Mouse (Mus musculus): ENCODE results near the gene Bend3. TPM values are rescaled to one million over a fixed set of nuclear protein-coding genes. Genes with fewer than 3 reads are reported as not detected.

Bend3 gene
- polyA plus RNA-seq, 1 experiment from 2014 or later, result 7.4 TPM

- ATAC-seq (replicated peaks; ENCODE audit: low FRiP score), result no peak
- Histone ChIP-seq H3K4me1 (peaks cover 50% of the 10 kb centered on the region), H3K27me3 (no peaks in the 10 kb centered on the region), H3K27ac (no peak overlapping the region), H3K4me3 (replicated peaks) (no peak overlapping the region), H3K9me3 (replicated peaks) (no peaks in the 10 kb centered on the region), H3K36me3 (no peaks in the 10 kb centered on the region), H3K4me2 (no peak overlapping the region), H3K9ac (no peak overlapping the region)
- 93% methylated on average over 5 of the region's 5 CpGs for WGBS
Observed at GRCm38 (mm10) chr10:43482021-43482420, 3.4 kb downstream of the Bend3 start.

GRCm38 (mm10) chr10:43483426-43483995, 4.9 kb downstream of the Bend3 start:
- Histone ChIP-seq H3K9ac (no peak overlapping the region), H3K4me2 (peak overlapping the region; percentile 24; the same call in 1 of the 2 replicates), H3K9me3 (replicated peaks) (no peaks in the 10 kb centered on the region), H3K27ac (peak overlapping the region; percentile 76), H3K4me1 (peaks cover 54% of the 10 kb centered on the region), H3K4me3 (replicated peaks) (no peak overlapping the region), H3K36me3 (no peaks in the 10 kb centered on the region), H3K27me3 (no peaks in the 10 kb centered on the region)
- WGBS, result 31% methylated on average over 9 of the region's 9 CpGs
- no peak for ATAC-seq (replicated peaks; ENCODE audit: low FRiP score)

GRCm38 (mm10) chr10:43485751-43486268, 7.2 kb downstream of the Bend3 start:
- Histone ChIP-seq H3K9ac (no peak overlapping the region), H3K27ac (no peak overlapping the region), H3K36me3 (no peaks in the 10 kb centered on the region), H3K4me1 (peaks cover 64% of the 10 kb centered on the region), H3K27me3 (no peaks in the 10 kb centered on the region), H3K9me3 (replicated peaks) (no peaks in the 10 kb centered on the region), H3K4me3 (replicated peaks) (no peak overlapping the region), H3K4me2 (no peak overlapping the region)
- ATAC-seq (replicated peaks; ENCODE audit: low FRiP score), result no peak
- WGBS, result 72% methylated on average over 6 of the region's 6 CpGs

- ATAC-seq (replicated peaks; ENCODE audit: low FRiP score), result no peak
- H3K27me3 ChIP-seq, result no peaks in the 10 kb centered on the region
- 0 out of 2 replicates have a peak overlapping the region, but pooled peaks have one; percentile 37 for H3K27ac ChIP-seq
- 56% methylated on average over 3 of the region's 3 CpGs for WGBS
- H3K4me1 ChIP-seq, result peaks cover 49% of the 10 kb centered on the region
- H3K9me3 ChIP-seq (replicated peaks), result no peaks in the 10 kb centered on the region
- H3K4me2 ChIP-seq, result no peak overlapping the region
- H3K4me3 ChIP-seq (replicated peaks), result no peak overlapping the region
- no peak overlapping the region for H3K9ac ChIP-seq
- no peaks in the 10 kb centered on the region for H3K36me3 ChIP-seq
Observed at GRCm38 (mm10) chr10:43487441-43488010, 8.9 kb downstream of the Bend3 start.

GRCm38 (mm10) chr10:43488258-43488657, 9.6 kb downstream of the Bend3 start:
- Histone ChIP-seq H3K27ac (no peak overlapping the region), H3K9ac (no peak overlapping the region), H3K27me3 (no peaks in the 10 kb centered on the region), H3K4me1 (peaks cover 42% of the 10 kb centered on the region), H3K36me3 (no peaks in the 10 kb centered on the region), H3K9me3 (replicated peaks) (no peaks in the 10 kb centered on the region), H3K4me2 (no peak overlapping the region), H3K4me3 (replicated peaks) (no peak overlapping the region)
- WGBS, result 57% methylated on average over 4 of the region's 4 CpGs
- no peak for ATAC-seq (replicated peaks; ENCODE audit: low FRiP score)

GRCm38 (mm10) chr10:43489139-43489538, 10.5 kb downstream of the Bend3 start:
- H3K9ac ChIP-seq, result no peak overlapping the region
- peaks cover 4% of the 10 kb centered on the region; the same call in 1 of the 2 replicates for H3K36me3 ChIP-seq
- peaks cover 36% of the 10 kb centered on the region for H3K4me1 ChIP-seq
- H3K4me2 ChIP-seq, result no peak overlapping the region
- no peak overlapping the region for H3K4me3 ChIP-seq (replicated peaks)
- 83% methylated on average over 7 of the region's 7 CpGs for WGBS
- ATAC-seq (replicated peaks; ENCODE audit: low FRiP score), result no peak
- H3K9me3 ChIP-seq (replicated peaks), result no peaks in the 10 kb centered on the region
- peak overlapping the region; percentile 63 for H3K27ac ChIP-seq
- no peaks in the 10 kb centered on the region for H3K27me3 ChIP-seq

- H3K9ac ChIP-seq, result no peak overlapping the region
- WGBS, result 14% methylated on average over 6 of the region's 6 CpGs
- H3K27ac ChIP-seq, result peak overlapping the region; percentile 63
- ATAC-seq (replicated peaks; ENCODE audit: low FRiP score), result peak; percentile 80
- H3K9me3 ChIP-seq (replicated peaks), result no peaks in the 10 kb centered on the region
- no peaks in the 10 kb centered on the region for H3K27me3 ChIP-seq
- H3K4me1 ChIP-seq, result peaks cover 34% of the 10 kb centered on the region
- H3K36me3 ChIP-seq, result peaks cover 8% of the 10 kb centered on the region
- no peak overlapping the region for H3K4me2 ChIP-seq
- H3K4me3 ChIP-seq (replicated peaks), result no peak overlapping the region
Observed at GRCm38 (mm10) chr10:43489550-43489949, 10.9 kb downstream of the Bend3 start.

GRCm38 (mm10) chr10:43490034-43490433, 11.4 kb downstream of the Bend3 start:
- no peak overlapping the region for H3K4me2 ChIP-seq
- H3K9ac ChIP-seq, result no peak overlapping the region
- H3K9me3 ChIP-seq (replicated peaks), result no peaks in the 10 kb centered on the region
- WGBS, result 66% methylated on average over 8 of the region's 8 CpGs
- ATAC-seq (replicated peaks; ENCODE audit: low FRiP score), result 0 out of 2 replicates have a peak, but pooled peaks have one; percentile 5
- no peak overlapping the region for H3K4me3 ChIP-seq (replicated peaks)
- H3K27ac ChIP-seq, result peak overlapping the region; percentile 63
- peaks cover 13% of the 10 kb centered on the region for H3K36me3 ChIP-seq
- no peaks in the 10 kb centered on the region for H3K27me3 ChIP-seq
- peaks cover 34% of the 10 kb centered on the region for H3K4me1 ChIP-seq

- H3K9me3 ChIP-seq (replicated peaks), result no peaks in the 10 kb centered on the region
- peaks cover 21% of the 10 kb centered on the region for H3K36me3 ChIP-seq
- H3K27me3 ChIP-seq, result no peaks in the 10 kb centered on the region
- H3K4me1 ChIP-seq, result peaks cover 31% of the 10 kb centered on the region
- H3K27ac ChIP-seq, result no peak overlapping the region
- ATAC-seq (replicated peaks; ENCODE audit: low FRiP score), result no peak
- 82% methylated on average over 5 of the region's 5 CpGs for WGBS
- no peak overlapping the region for H3K9ac ChIP-seq
- H3K4me3 ChIP-seq (replicated peaks), result no peak overlapping the region
- no peak overlapping the region for H3K4me2 ChIP-seq
Observed at GRCm38 (mm10) chr10:43490846-43491245, 12.2 kb downstream of the Bend3 start.

GRCm38 (mm10) chr10:43502599-43502998, 24.0 kb downstream of the Bend3 start:
- no peak overlapping the region for H3K4me3 ChIP-seq (replicated peaks)
- no peak overlapping the region for H3K9ac ChIP-seq
- H3K27me3 ChIP-seq, result no peaks in the 10 kb centered on the region
- ATAC-seq (replicated peaks; ENCODE audit: low FRiP score), result no peak
- 95% methylated on average over 4 of the region's 4 CpGs for WGBS
- H3K36me3 ChIP-seq, result peaks cover 72% of the 10 kb centered on the region
- H3K4me1 ChIP-seq, result no peaks in the 10 kb centered on the region
- H3K9me3 ChIP-seq (replicated peaks), result no peaks in the 10 kb centered on the region
- H3K27ac ChIP-seq, result no peak overlapping the region
- H3K4me2 ChIP-seq, result no peak overlapping the region

- H3K9me3 ChIP-seq (replicated peaks), result no peaks in the 10 kb centered on the region
Observed at GRCm38 (mm10) chr10:43504291-43504690, 25.7 kb downstream of the Bend3 start.

GRCm38 (mm10) chr10:43507051-43507450, 28.4 kb downstream of the Bend3 start:
- H3K27ac ChIP-seq, result no peak overlapping the region
- H3K4me2 ChIP-seq, result no peak overlapping the region
- no peaks in the 10 kb centered on the region for H3K9me3 ChIP-seq (replicated peaks)
- H3K4me1 ChIP-seq, result no peaks in the 10 kb centered on the region
- peaks cover 67% of the 10 kb centered on the region for H3K36me3 ChIP-seq
- H3K27me3 ChIP-seq, result no peaks in the 10 kb centered on the region
- H3K9ac ChIP-seq, result no peak overlapping the region
- 82% methylated on average over 4 of the region's 4 CpGs for WGBS
- no peak for ATAC-seq (replicated peaks; ENCODE audit: low FRiP score)
- no peak overlapping the region for H3K4me3 ChIP-seq (replicated peaks)

More at GRCm38 (mm10) chr10:43504291-43504690, 25.7 kb downstream of the Bend3 start:
- ATAC-seq (replicated peaks; ENCODE audit: low FRiP score), result no peak
- H3K9ac ChIP-seq, result no peak overlapping the region
- no peak overlapping the region for H3K4me2 ChIP-seq
- no peaks in the 10 kb centered on the region for H3K4me1 ChIP-seq
- WGBS, result 71% methylated on average over 1 of the region's 1 CpGs
- H3K36me3 ChIP-seq, result peaks cover 64% of the 10 kb centered on the region
- H3K27me3 ChIP-seq, result no peaks in the 10 kb centered on the region
- no peak overlapping the region for H3K4me3 ChIP-seq (replicated peaks)
- no peak overlapping the region for H3K27ac ChIP-seq
